Mouse (Mus musculus): ENCODE data around the gene Rpl35a.

DNA sequence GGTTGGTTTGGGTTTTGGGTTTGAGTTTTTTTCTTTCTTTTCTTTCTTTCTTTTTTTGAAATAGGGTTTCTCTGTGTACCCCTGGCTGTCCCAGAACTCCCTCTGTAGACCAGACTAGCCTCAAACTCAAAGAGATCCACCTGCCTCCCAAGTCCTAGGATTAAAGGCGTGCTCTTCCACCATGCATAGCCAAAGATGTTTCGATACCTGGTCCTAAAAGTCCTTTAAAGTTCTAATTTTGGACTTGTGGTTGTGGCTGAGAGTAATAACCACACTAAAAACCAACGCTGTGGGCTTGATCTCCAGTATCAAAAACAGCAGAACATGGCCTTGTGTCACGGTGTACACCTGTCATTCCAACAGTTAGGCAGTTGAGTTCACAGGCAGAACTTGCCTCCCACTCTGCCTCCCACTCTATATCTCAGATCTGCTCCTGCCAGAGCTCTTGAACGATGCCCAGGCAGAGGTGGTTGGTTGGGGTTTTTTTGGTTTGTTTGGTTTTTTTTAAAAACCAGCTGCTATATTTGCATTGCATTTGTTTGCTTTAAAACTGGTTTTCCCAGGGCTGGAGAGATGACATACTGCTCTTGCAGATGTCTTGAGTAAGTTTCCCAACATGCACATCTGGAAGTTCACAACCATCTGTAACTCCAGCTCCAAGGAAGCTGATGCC lies 38.4 kb upstream of the Rpl35a start:
- TF ChIP-seq CTCF (IDR thresholded peaks at IDR 0.05; ENCODE audit: control insufficient read depth, insufficient read depth, insufficient replicate concordance, low read depth, low read length) (no peak), POLR2A (IDR thresholded peaks at IDR 0.05; ENCODE audit: control insufficient read depth, low read depth, low read length) (no peak)
